Mouse (Mus musculus): ENCODE results near the gene Ruvbl1.

Ruvbl1 gene

DNA sequence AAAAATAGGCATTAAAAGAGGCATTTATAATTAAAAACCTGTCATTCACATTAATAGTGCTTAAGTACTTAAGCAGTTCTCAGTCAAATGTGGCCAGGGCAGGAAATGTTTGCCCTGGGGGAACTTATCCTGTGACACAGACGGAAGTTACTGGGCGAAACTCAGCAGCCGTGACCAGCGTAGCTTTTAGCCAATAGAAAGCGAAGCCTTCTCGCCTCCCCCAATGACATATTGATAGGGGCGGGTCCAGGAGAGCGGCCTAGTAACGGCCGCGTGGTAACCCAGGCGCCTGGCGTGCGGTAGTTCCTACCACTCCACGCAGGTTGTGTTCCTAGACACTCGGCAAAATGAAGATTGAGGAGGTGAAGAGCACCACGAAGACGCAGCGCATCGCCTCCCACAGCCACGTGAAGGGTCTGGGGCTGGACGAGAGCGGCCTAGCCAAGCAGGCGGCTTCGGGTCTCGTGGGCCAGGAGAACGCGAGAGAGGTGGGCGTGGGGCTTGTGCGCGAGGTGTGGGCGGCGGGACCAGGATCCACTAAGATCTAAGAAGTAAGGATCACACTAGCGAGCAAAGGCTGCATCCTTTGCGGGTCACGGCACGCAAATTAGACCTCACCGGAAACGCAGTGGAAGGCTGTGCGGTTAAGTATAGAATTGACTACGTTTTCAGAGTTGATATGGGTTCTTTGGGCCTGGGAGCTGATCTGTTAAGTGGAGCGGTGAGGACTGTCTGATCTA, at the start of gene Ruvbl1:
Ruvbl1 (plus strand) TSS at position 229 of the 740 bp plus-strand sequence.
- in situ Hi-C loops (cut with MboI, MseI): loop anchor here (5.0 to 10.0 kb wide), 2 partner anchors 52 to 791 kb away; partner anchors contain the start of genes Aplf and Sec61a1

DNA sequence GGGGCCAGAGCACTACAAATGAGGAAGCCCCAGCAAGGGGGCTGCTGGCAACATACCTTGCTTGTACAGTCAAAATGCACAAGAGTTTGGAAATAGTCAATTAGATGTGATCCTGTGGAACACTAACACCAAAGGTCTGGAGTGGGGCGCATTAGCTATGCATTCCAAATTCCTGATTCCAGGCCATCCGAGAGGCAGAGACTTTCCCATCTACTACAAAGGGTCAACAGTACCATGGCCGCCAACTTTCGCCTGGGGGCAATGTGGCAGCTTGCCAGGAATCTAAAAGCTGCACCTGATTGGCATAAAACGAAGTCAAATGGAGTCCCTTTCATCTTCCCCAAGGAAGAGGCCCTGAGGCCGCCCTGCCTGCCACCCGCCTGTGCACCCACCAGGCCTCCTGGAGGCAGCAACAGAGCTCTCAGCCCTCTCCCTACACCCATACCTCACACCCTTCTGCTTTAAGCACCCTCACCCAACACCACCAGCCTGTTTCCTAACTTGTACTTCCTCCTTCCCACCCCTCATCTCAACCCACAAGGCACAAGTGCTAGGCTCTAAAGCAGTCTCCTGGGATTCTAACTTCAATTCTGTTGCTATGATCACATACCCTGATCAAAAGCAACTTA, 49.0 kb upstream of the Ruvbl1 start:
- in situ Hi-C loops (cut with MboI, MseI): no loop called here

DNA sequence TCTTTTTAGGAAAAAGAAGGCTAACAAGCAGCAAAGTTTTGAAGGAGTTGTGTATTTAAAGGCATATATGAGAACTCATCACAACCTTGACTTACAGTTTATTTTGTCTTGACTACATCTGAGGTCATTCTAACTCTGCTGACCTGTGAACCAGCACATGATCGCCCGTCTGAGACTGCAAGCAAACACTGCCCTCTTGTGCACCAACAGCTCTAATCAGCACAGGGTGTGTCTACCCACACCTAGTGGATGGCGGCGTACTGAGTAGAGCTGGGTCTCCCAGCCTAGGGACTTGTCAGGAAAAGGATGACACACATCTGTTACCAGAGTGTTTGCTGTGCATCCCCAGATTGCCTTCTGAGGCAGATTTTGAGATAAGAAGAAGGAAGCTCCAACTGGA, 34.0 kb upstream of the Ruvbl1 start:
- in situ Hi-C loops (cut with MboI, MseI): no loop called here

DNA sequence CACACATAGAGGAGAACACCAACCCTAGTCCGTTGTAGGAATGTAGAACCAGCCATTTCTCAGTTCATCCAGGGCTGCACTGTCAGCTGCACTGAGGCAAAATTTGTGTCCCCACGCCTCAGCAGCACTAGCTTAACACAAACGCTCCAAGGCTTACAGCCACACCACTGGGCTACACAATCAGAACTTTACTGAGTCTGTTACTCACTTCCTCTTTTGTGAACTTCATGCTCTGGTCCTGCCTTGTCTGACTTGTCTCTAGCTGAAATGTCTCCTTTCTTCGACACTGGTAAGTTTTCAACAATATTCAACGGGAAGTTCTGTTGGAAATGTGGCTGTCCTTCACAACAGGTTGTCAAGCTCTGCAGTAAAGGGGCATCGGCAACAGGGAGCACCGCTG, 29.6 kb upstream of the Ruvbl1 start:
- in situ Hi-C loops (cut with MboI, MseI): no loop called here

DNA sequence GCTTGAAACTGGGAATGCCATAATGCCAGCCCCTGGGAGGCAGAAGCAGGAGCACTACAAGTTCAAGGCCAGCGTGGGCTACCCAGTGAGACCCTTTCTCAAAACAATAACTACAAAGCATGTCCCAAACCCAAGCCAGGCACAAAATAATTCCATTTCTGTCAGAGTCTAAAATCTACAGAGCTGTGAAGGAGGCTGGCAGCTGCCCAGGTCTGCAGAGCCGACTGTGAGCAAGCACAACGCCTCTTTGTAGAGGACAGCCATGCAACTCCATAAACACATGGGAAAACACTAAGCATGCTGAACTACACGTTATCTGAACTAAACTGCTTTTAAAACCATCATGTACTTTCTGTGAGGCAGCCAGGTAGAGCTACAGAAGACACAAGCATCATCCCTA, 26.2 kb upstream of the Ruvbl1 start:
- in situ Hi-C loops (cut with MboI, MseI): no loop called here

DNA sequence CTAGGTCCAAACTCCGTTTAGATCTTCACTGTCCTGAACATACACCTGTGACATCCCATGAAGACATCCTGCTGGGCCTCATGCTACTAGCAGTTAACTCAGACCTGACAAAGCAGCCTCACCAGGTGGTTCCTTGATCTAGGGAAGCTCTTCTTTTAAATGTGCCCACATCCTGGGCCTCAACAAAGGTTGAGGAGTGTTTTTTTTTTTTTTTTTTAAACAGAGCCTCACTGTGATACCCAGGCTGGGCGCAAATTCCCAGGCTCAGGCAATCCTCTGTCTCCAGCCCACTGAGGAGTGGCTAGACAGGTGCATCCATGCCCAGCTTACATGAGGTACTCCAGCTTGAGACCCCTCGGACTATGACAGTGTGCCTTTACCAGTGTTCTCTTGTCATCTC, 22.7 kb upstream of the Ruvbl1 start:
- in situ Hi-C loops (cut with MboI, MseI): no loop called here

DNA sequence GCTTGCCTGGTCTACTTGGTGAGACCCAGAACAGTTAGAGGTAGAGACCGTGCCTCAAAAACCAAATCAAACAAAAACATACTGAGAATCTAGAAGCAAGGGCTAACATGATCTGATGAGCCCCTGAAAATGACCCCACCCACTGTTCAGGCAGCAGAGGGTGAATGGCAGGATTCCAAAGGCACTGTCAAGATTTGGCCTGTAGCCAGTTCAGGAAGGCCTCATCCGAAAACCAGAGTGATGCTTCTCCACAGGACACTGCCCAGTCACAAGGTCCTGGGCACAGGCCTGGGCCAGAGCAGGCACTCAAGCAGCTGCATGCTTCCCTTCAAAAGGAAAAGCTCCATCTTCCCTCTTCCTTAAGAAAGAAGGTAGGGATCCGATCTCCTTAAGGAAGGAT, 21.8 kb upstream of the Ruvbl1 start:
- in situ Hi-C loops (cut with MboI, MseI): no loop called here

DNA sequence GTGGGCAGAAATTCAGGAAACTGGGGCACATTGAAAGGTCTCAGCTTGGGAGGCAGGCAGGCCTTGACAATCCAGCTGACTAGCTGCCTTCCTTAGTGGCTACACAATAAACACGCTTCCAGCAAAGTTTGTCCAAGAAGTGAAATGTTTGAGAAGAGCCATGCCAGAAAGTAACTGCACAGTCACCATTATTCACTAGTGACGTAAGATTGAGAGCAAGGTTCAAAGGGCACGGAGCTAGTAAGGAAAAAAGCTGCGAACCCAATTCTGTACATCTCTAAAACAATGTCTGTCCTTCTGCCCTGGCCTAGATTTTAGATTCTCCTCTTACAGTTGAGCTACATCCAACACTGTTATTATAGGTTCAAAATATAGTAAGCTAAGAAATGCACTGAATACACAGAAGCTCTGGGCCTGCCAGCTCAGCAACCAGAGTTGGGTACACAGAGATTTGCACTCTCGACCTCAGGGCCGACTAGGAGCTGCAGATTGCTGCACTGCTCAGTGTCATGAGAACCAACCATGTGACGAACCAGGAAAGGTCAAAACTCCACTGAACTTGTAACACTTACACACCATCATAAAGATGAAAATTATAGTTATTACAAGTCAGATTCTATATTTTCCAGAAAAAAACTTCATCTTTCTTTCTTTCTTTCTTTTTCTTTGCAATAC, 21.0 kb upstream of the Ruvbl1 start:
- in situ Hi-C loops (cut with MboI, MseI): no loop called here

DNA sequence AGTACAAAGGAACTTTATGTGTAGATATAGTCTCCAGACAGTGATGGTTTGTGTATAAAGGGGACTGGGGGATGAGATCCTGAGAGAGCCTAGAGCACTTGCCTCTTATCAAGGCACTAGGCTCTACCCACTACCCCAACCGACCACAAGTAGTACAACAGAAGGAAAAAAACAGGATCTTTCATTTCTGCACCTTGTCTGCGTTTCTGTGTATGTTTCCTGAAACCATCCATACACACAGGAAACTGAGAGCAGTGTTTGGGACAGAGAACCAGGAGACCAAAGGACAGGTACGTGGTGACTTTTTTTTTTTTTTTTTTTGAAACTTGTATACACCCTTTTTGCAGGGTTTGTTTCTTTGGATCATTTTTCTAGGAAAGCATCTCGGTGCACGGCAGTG, 19.5 kb upstream of the Ruvbl1 start:
- in situ Hi-C loops (cut with MboI, MseI): no loop called here

DNA sequence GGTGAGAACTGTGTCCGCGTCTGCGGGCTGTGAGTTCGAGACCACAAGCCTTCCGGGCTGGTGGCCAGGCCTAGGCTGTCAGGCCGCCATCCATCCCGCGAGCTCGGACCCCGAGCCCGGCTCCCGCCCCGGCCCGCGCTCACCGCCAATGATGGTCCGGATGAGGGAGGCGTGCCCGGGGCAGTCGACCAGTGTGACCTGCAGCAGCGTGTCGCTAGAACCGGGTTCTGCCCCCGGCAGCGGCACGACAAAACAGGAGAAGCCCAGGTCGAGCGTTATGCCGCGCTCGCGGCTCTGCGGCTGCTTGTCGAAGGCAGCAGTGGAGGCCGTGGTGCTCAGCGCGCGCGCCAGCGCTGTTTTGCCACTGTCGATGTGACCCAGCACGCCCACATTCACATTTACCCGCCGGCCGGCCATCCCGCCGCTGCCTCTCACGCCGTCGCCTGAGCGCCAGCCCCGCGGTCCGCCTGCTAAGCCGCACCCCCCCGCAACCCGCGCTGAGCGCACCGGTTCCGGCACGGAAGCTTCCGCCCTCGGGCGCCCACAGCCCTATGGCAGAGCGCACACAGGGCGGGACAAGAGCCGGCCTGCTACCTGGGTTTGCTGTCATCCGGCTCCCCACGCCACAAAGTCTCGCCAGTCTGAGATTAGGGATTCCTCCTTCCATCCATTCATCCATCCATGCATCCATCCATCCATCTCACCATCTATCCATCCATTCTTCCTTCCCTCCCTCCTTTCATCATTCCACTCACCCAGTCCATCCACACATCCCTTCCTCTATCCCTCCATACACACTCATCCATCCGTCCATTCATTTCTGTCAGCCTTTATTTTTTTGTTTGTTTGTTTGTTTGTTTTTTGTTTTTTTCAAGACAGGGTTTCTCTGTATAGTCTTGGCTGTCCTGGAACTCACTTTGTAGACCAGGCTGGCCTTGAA, 18.9 kb upstream of the Ruvbl1 start, which contains the start of gene Eefsec:
Eefsec (minus strand) TSS at position 477 of the 940 bp plus-strand sequence.
- in situ Hi-C loops (cut with MboI, MseI): no loop called here

DNA sequence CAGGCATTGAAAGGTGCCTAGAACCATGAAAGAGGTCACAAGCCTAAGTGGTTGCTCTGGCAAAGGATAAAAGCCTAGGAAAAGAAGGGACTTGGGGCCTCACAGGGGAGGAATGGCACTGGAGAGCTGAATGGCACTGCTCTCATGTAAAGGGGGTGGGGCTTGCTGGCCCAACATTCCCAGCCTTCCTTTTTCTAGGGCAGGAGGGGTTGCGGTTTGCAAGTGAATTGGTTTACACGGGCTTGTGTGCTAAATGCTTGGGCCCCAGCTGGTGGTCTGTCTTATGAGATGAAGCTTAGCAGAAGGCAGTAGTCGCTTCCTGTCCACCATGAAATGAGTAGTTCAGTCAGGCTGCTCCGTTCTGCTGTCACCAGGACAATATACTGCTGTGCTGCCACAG, 17.8 kb upstream of the Ruvbl1 start:
- in situ Hi-C loops (cut with MboI, MseI): no loop called here

DNA sequence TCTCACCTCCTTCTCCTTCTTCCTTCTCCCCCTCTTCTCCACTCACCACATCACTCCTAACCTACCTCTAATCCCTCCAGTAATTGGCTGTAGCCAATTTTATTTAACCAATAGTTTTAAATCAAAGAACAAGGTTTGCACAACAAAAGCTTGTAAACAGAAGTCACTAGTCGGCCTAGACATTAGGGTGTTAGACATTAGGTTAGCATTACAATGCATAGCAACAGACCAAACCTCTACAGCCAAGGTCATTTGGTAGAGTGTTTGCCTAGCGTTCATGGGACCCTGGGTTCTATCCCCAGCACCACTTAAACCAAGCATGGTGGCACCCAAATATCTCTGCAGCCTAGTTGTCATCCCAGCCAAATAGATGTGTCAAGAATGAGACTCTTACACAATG, 10.7 kb upstream of the Ruvbl1 start:
- in situ Hi-C loops (cut with MboI, MseI): no loop called here

DNA sequence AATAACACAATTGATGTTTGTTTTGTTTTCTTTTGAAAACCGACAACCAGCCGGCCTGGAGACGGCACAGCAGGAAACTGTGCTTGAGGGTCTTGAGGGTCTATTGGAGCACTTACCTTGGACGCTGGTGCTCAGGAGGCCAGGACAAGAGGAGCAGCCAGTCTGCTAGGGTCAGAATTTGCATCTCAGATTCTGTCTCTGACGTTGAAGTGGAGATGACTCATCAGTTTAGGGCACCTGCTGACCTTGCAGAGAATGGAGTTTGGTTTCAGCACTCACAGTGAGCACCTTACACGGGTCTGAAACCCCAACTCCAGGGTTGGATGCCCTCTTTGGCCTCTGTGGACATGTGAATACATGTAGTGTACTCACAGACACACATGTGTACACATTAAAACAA, 4.7 kb downstream of the Ruvbl1 start:
- in situ Hi-C loops (cut with MboI, MseI): loop anchor here (5.0 to 10.0 kb wide), 2 partner anchors 47 to 795 kb away; partner anchors contain the start of genes Aplf and Sec61a1

DNA sequence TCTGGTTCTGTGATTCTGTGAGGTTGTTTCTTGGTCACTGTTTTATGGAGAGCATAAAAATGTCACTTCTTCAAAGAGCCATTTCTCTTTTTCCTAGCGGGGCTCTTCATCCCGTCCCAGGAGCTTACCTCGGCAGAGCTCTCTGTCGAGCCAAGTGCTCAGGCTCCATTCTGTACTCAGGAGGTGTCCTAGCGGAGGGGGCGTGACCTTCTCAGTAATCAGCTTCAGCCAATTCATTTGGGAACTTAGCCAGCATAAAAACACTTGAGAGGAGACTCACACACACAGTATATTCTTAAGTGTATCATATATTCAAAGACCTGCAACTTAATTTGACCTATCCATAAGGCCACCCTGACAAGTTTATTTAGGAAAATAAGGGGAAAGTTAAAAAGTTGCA, 15.2 kb downstream of the Ruvbl1 start:
- in situ Hi-C loops (cut with MboI, MseI): no loop called here

DNA sequence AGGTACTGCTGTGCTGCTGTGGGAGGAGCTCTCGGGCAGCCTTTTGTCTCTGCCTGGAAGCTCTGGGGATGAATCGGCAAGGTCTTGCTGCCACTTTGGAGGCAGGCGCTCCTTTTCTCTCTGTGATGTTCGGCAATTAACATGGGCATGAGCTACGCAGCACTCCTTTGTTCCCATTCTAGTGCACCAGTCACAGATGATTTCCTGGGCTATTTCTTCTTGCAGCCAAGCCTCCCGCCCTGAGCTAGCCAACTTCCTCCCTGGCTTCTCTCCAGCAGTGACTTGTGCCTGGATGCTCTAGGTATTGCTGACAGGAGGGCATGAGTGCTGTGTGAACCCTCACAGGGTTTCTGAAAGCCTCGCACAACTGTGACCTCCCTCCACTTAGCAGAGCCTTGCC, 17.9 kb downstream of the Ruvbl1 start:
- in situ Hi-C loops (cut with MboI, MseI): no loop called here

DNA sequence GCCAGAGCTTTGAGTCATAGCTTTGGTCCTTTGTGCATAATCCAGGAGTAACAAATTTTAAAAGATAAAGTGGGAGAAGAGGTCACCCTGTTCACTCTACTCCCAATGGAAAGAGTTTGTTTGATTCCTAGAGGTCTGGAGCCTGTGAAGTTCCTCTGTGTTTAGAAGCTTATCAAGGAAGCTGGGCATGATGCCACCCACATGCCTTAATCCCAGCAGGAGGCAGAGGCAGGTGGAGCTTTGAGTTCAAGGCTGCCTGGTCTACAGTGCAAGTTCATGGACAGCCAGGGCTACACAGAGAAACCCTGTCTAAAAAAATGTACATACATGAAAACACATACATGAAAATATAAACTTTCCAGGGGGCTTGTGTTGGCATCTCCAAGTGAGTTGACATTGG, 18.7 kb downstream of the Ruvbl1 start:
- in situ Hi-C loops (cut with MboI, MseI): no loop called here

DNA sequence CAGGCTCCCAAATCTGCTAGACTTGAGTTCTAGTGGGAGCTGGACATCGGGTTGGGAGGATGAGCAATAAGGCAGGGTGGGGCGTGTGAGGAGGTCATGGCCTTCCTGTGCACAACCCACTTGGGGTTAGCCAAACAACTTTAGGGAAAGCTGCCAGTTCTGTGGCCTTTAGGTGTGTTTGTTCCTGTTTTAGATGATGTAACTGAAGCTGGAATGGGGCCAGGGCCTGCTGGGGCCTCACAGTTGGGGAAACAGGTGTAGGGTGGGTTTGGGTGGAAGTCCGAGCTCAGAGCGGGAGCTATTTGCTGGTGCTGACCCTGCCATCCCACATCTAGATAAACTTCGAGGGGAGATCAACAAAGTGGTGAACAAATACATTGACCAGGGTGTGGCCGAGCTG, 20.2 kb downstream of the Ruvbl1 start:
- in situ Hi-C loops (cut with MboI, MseI): no loop called here

DNA sequence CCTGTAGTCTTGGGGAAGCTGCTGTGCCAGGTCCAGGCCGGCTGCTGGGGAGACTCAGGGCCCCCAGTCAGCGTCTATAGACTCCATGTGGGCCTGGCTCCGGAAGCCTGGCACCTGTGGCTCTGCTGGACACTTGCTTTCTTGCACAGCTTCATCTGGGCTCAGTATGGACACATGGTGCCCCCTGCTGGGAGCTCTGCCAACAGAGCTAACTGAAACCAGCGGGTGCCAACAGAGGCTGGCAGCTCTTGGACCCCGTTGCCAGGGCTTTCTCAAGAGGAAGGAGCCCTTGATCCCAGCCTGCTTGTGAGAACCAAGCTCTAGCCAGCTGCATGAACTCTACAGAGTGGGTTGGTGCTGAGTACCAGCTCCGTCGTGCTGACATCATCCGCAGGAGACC, 21.7 kb downstream of the Ruvbl1 start:
- in situ Hi-C loops (cut with MboI, MseI): no loop called here

DNA sequence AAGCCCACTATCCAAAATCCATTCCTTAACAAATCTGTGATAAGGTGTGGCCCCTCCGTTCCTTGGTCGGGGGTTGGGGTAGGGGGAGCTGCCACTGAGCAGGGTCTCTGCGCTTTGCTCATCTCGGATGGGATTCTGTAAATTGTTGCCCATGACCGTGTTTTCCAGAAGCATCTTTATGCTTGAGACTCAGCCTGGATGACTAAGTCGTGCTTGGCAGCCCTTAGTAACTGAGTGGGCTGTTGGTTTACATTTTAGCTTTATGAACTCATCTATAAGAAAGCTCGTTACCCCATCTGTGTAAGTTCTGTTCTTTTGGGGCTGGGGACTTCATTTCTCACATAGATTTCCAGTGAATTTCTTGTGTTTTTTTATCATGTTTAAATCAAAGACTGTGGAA, 23.8 kb downstream of the Ruvbl1 start:
- in situ Hi-C loops (cut with MboI, MseI): no loop called here

DNA sequence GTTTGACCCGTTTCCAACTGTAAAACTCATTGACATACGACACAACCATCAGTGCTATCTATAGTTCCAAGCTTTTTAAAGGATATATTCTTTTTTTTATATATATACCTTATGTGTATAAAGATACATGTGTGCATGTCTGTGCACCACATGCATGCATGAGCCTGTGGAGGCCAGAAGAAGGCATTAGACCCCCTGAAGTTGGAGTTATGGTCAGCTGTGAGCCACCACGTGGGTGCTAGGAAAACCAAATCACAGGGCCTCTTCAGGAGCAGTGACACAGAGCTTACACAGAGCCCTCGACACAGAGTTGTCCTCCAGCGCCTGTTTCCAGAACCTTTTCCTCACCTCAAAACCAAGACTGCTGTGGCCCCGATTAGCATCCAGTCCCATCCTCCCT, 24.6 kb downstream of the Ruvbl1 start:
- in situ Hi-C loops (cut with MboI, MseI): loop anchor here (5.0 to 10.0 kb wide), 2 partner anchors 33 to 375 kb away; no protein-coding TSS in a partner anchor

DNA sequence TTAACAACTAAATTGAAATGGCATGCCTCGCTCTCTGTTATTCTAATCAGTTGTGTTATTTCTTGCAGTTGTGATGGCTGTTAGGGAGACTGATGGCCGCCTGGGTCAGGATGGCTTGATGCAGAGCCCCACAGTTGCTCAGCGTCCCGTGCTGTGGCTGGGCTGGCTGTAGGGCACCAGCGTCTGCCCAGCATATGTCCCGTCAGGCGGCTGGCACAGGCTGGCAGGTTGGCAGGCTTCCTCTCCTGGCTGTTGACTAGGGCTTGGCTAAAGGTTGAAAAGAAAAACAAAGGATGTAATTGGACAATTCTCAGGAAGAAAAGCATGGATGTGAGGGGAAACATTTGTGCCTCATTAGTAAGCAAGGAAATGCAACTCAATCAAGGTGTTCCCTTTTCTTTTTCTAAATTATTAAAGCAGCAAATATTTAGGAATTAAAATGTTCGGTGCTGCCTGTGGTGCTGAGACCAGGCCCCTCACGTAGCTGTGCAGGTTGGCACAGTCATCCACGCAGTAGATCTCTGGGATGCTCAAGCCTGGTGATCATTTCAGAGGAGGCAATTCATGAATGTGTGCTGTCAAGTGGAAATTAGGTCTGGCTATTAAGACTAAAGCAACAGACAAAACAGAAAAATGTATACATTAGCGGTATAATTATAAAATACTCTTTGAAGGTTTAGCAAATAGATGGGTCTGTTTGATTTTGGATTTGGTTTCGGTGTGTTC, 25.6 kb downstream of the Ruvbl1 start:
- in situ Hi-C loops (cut with MboI, MseI): loop anchor here (5.0 to 10.0 kb wide), 2 partner anchors 33 to 376 kb away; no protein-coding TSS in a partner anchor

All from T-helper 2 cell (primary cell).